Mouse (Mus musculus) C2C12 (cell line): ENCODE measurements at regions not wholly inside any gene's neighbourhood (a gene's known extent, or its start where the extent isn't known, plus 50 kb on each side); places are given as distances from the start of the nearest gene placed in this dataset.

ENCODE experiments used
- H3K27me3 ChIP-seq: one replicate; pipeline ENCODE4 v1.6.1; 2011; ENCODE audit not compliant: control insufficient read depth, insufficient read depth, insufficient read length
- H3K36me3 ChIP-seq: one replicate; pipeline ENCODE4 v1.6.1; 2011; ENCODE audit not compliant: control insufficient read depth, insufficient read depth
- H3K4me3 ChIP-seq: one replicate; pipeline ENCODE4 v1.5.1; 2011; ENCODE audit warnings: mild to moderate bottlenecking, control low read depth; ENCODE audit not compliant: poor library complexity, insufficient read depth, severe bottlenecking
- H3K79me2 ChIP-seq: one replicate; pipeline ENCODE4 v1.6.1; 2011; ENCODE audit not compliant: control insufficient read depth, insufficient read depth
- H3K79me3 ChIP-seq: one replicate; pipeline ENCODE4 v1.6.1; 2011; ENCODE audit warnings: low read depth, control low read depth
- H3ac ChIP-seq: one replicate; pipeline ENCODE3; 2011; ENCODE audit warnings: low read depth; ENCODE audit not compliant: control insufficient read depth, insufficient read length
- CEBPB ChIP-seq: IDR thresholded peaks from one replicate; pipeline ENCODE4 v1.6.1; 2011; ENCODE audit warnings: low read depth, mild to moderate bottlenecking, control low read depth, moderate library complexity
- CTCF ChIP-seq: IDR thresholded peaks from one replicate; pipeline ENCODE4 v1.5.1; 2011; ENCODE audit not compliant: control insufficient read depth, insufficient read depth, insufficient read length
- FOSL1 ChIP-seq: IDR thresholded peaks from one replicate; pipeline ENCODE4 v1.8.0; 2011; ENCODE audit warnings: mild to moderate bottlenecking, low read length; ENCODE audit not compliant: poor library complexity, insufficient read depth, severe bottlenecking
- MAX ChIP-seq: IDR thresholded peaks from one replicate; pipeline ENCODE4 v1.6.1; 2011; ENCODE audit warnings: mild to moderate bottlenecking, control low read depth
- MYOD1 ChIP-seq: IDR thresholded peaks from one replicate; pipeline ENCODE4 v1.6.1; 2011; ENCODE audit warnings: low read depth; ENCODE audit not compliant: control insufficient read depth, insufficient read length
- MYOG ChIP-seq: IDR thresholded peaks from one replicate; pipeline ENCODE4 v1.6.1; 2011; ENCODE audit not compliant: control insufficient read depth, insufficient read length; ENCODE audit errors: extremely low read depth
- USF1 ChIP-seq: IDR thresholded peaks from one replicate; pipeline ENCODE4 v1.6.1; 2011; ENCODE audit warnings: low read depth, mild to moderate bottlenecking, control low read depth, moderate library complexity

DNA sequence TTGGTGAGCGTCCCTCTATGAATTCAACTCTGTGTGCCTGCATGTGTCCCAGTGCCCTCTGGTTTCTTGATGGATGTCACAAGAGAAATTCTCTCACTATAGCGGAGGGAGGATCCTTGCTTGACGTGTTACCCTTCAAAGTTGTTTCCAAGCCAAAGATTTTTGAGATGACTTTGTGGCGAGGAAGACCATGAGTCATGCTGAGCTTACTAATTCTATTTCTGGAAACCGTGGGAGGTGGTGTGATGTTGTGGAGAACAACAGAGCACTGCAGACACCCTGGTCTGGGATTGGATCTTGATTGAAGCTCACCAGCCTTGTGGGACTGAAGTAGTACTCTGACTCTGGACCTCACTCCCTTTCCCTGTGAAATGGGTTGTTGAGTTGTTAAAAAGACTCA lies 190.0 kb upstream of the Trib2 start:
- H3K4me3 ChIP-seq, result no peak overlapping the region
- no peaks in the 10 kb centered on the region for H3K79me3 ChIP-seq
- H3K27me3 ChIP-seq, result no peaks in the 10 kb centered on the region
- no peaks in the 10 kb centered on the region for H3K79me2 ChIP-seq
- no peaks in the 10 kb centered on the region for H3K36me3 ChIP-seq
- H3ac ChIP-seq, result no peak overlapping the region
- TF ChIP-seq FOSL1 (peak; percentile 58), MYOG (no peak)

DNA sequence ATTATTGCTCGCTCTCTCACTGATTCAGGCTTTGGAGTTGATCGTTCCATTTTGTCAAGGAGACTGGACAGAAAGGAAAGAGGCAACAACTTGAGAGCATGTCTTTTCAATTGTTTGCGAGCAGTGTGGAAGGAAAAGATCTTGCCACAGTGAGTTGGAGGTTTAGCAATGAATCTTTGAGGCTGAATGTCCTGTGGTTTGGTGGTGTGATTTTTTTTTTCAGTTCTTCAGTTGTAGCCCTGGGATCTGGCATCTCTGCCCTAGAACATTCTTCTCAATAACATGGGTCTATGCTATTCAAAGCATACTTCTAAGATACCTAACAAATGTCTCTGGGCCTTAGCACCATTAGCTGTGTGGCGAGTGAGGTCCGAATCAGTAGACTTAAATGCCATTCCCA lies 189.6 kb upstream of the Trib2 start:
- TF ChIP-seq USF1 (no peak), CEBPB (no peak), FOSL1 (no peak), MAX (no peak), CTCF (no peak), MYOD1 (no peak), MYOG (no peak)
- H3K79me2 ChIP-seq, result no peaks in the 10 kb centered on the region
- H3ac ChIP-seq, result no peak overlapping the region
- no peaks in the 10 kb centered on the region for H3K36me3 ChIP-seq
- H3K4me3 ChIP-seq, result no peak overlapping the region
- H3K27me3 ChIP-seq, result no peaks in the 10 kb centered on the region
- no peaks in the 10 kb centered on the region for H3K79me3 ChIP-seq

DNA sequence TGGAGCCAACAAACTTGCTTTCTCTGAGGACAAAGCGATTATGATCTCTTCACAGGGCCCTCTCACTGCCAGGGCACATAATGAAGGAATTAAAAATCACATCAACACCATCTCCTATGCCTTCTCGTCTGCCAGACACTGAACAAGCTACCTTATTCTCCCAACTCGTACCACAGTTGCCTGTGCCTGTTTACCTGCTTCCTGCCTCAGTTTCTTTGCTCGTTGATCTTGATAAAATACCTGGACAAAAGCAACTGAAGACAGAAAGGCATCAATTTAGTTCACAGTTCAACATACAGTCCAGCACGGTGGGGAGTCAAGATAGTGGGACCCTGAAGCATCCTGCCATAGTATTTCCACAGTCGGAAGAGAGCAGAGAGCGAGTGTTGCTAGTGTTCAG lies 185.1 kb upstream of the Trib2 start:
- TF ChIP-seq CEBPB (no peak), MYOD1 (no peak), MYOG (no peak), CTCF (no peak), USF1 (no peak), MAX (no peak), FOSL1 (no peak)
- H3K79me2 ChIP-seq, result no peaks in the 10 kb centered on the region
- no peaks in the 10 kb centered on the region for H3K79me3 ChIP-seq
- no peak overlapping the region for H3ac ChIP-seq
- H3K36me3 ChIP-seq, result no peaks in the 10 kb centered on the region
- no peaks in the 10 kb centered on the region for H3K27me3 ChIP-seq
- H3K4me3 ChIP-seq, result no peak overlapping the region

DNA sequence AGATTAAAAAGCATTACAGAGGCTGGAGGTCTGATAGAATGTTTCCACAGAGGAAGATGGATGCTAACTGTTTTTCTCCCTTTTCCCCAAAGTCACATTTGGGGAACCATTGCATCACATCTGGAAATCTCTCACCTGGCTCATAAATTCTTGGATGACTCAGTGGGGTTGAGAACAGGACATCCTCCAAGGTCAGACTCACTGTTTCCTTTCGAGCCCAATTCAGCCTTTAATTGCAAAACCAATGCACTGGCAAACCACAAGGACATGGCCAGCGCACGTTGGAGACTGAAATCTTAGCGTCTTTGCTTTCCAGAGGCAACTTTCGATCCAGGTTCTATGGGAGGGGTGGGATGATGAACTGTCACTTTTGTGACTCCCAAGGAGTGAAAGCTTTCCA lies 184.5 kb upstream of the Trib2 start:
- TF ChIP-seq MAX, result no peak
- peak; percentile 85 for TF ChIP-seq CEBPB
- TF ChIP-seq MYOD1, result no peak
- H3K79me2 ChIP-seq, result no peaks in the 10 kb centered on the region
- H3K36me3 ChIP-seq, result no peaks in the 10 kb centered on the region
- H3ac ChIP-seq, result no peak overlapping the region
- no peaks in the 10 kb centered on the region for H3K27me3 ChIP-seq
- no peak overlapping the region for H3K4me3 ChIP-seq
- H3K79me3 ChIP-seq, result no peaks in the 10 kb centered on the region

DNA sequence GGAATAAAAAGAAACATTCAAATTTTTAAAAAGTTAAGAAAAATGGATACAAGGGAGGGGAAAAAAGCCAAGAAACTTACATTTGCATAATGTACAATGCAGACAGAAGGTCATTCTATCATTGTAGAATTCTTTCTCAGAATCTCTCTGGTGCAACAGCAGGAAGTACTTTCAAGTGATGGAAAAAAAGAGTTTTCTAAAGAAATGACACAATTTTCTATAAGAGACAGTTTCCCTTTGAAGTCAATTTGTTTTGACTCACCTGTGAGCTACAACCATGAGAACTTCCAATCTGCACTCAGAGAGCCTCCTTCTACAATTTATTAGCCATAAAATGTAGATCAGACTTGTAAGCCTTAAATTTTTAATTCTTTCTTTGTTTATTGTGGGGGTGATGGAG lies 181.6 kb upstream of the Trib2 start:
- no peak overlapping the region for H3K4me3 ChIP-seq

DNA sequence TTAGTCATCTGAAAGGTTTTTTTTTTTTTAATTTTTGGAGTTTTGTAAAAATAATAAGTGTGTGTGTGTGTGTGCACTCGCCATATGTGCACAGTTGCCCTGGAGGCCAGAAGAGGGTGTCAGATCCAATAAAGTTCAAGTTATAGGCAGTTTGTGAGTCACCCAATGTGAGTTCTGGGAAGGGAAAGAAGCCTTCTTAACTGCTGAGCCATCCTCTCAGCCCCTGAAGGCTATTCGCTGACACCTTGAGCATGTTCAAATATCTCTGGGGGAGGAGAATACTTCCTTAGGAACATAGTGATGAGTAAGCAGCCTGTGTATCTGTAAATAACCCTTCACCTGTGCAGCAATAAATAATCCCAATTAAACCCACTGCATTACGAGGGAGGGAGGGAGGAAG lies 177.1 kb upstream of the Trib2 start:
- Histone ChIP-seq H3ac (no peak overlapping the region), H3K27me3 (no peaks in the 10 kb centered on the region), H3K79me3 (no peaks in the 10 kb centered on the region), H3K4me3 (no peak overlapping the region), H3K79me2 (no peaks in the 10 kb centered on the region), H3K36me3 (no peaks in the 10 kb centered on the region)
- TF ChIP-seq CEBPB, result no peak
- TF ChIP-seq MYOG, result no peak
- no peak for TF ChIP-seq USF1
- TF ChIP-seq CTCF, result no peak
- TF ChIP-seq MAX, result no peak
- TF ChIP-seq FOSL1, result no peak

More for the DNA sequence above, 181.6 kb upstream of the Trib2 start:
- Histone ChIP-seq H3K79me2 (no peaks in the 10 kb centered on the region), H3K27me3 (no peaks in the 10 kb centered on the region), H3K36me3 (no peaks in the 10 kb centered on the region), H3ac (no peak overlapping the region), H3K79me3 (no peaks in the 10 kb centered on the region)
- no peak for TF ChIP-seq FOSL1
- no peak for TF ChIP-seq MAX
- no peak for TF ChIP-seq CTCF
- TF ChIP-seq CEBPB, result no peak
- TF ChIP-seq USF1, result no peak
- no peak for TF ChIP-seq MYOG
